Mouse (Mus musculus) liver, embryonic 14.5 days (tissue): Measurements from ENCODE around the gene Kbtbd6. TPM values are rescaled to one million over a fixed set of nuclear protein-coding genes. Genes with fewer than 3 reads are reported as not detected.
A peak's percentile ranks its signal among the peaks of the same experiment; 100 is the strongest.
"Not testable (repeated sequence)": the region's sequence is repeated elsewhere in the genome, so short reads cannot be mapped to it uniquely, and the experiment has no call there.

Experiments used
- ATAC-seq: fragments of 200-750 bp; cut with Nextera tagmentation; 2 replicates; pipeline ENCODE4 v1.8.0; 2017; ENCODE audit warnings: moderate number of reproducible peaks, mild to moderate bottlenecking, moderate library complexity; ENCODE audit not compliant: insufficient read depth
- DNase-seq, 3 experiments: peaks; one replicate each; pipeline ENCODE4 v3.0.0-alpha.2; 2012 to 2013; ENCODE audit warnings: low read depth in 3 of 3, low spot score in 3 of 3
- H3K27ac ChIP-seq: fragments of 300-500 bp; sonication (generic); 2 replicates; pipeline ENCODE4 v1.5.1; 2014; ENCODE audit warnings: moderate library complexity, mild to moderate bottlenecking, control low read depth, inconsistent platforms
- H3K27me3 ChIP-seq: fragments of 300-500 bp; sonication (generic); 2 replicates; pipeline ENCODE4 v1.6.1; 2014; ENCODE audit warnings: mild to moderate bottlenecking, low read length, moderate library complexity; ENCODE audit not compliant: control insufficient read depth, insufficient read depth
- H3K36me3 ChIP-seq: fragments of 300-500 bp; sonication (generic); replicated peaks from 2 replicates; pipeline ENCODE4 v1.6.1; 2014; ENCODE audit warnings: low read depth; ENCODE audit not compliant: control insufficient read depth, insufficient read depth
- H3K4me1 ChIP-seq, 2 experiments: fragments of 200-500 bp in 1 of 2; fragments of 300-500 bp in 1 of 2; sonication (generic) in 1 of 2; replicated peaks; 2 replicates each; pipeline ENCODE4 v1.6.1; 2012 to 2014; ENCODE audit warnings: antibody characterized with exemption in 1 of 2, inconsistent platforms in 1 of 2, low read length in 1 of 2; ENCODE audit not compliant: control insufficient read depth in 2 of 2, insufficient read depth in 2 of 2
- H3K4me2 ChIP-seq: fragments of 300-500 bp; sonication (generic); 2 replicates; pipeline ENCODE4 v1.6.1; 2014; ENCODE audit warnings: low read depth, mild to moderate bottlenecking, control low read depth, moderate library complexity
- H3K4me3 ChIP-seq, 2 experiments: fragments of 200-500 bp in 1 of 2; fragments of 300-500 bp in 1 of 2; sonication (generic) in 1 of 2; 2 replicates each; pipeline ENCODE4 v1.5.1; 2012 to 2014; ENCODE audit warnings: low read depth in 2 of 2, low read length in 2 of 2, mild to moderate bottlenecking in 2 of 2, control low read depth in 1 of 2, inconsistent platforms in 1 of 2, moderate library complexity in 1 of 2; ENCODE audit not compliant: insufficient read depth in 1 of 2
- H3K9ac ChIP-seq: fragments of 300-500 bp; sonication (generic); replicated peaks from 2 replicates; pipeline ENCODE4 v1.6.1; 2014; ENCODE audit warnings: mild to moderate bottlenecking, control low read depth, moderate library complexity
- H3K9me3 ChIP-seq: fragments of 300-500 bp; sonication (generic); 2 replicates; pipeline ENCODE4 v1.6.1; 2016; ENCODE audit warnings: low read length, mixed read lengths; ENCODE audit not compliant: control insufficient read depth
- CTCF ChIP-seq: IDR thresholded peaks from 2 replicates; pipeline ENCODE4 v1.5.1; 2016; ENCODE audit warnings: antibody characterized with exemption, low read depth, control low read depth
- EP300 ChIP-seq: IDR thresholded peaks from 2 replicates; pipeline ENCODE4 v1.6.1; 2016; ENCODE audit warnings: antibody characterized with exemption, low read depth
- WGBS: fragments of 180-500 bp; shearing (Covaris S2); extraction: QIAGEN DNeasy Blood & Tissue Kit; methylation state at CpG from one replicate; pipeline ENCODE4 v1.1.7; 2014; ENCODE audit not compliant: insufficient replicate concordance; 5-methylcytosine and 5-hydroxymethylcytosine counted together
- polyA plus RNA-seq, 2 experiments: library from polyadenylated mRNA; depleted of rRNA in 1 of 2; stranded (reverse) in 1 of 2; unstranded in 1 of 2; fragments of >200 nt; fragmentation: Nextera tagmentation in 1 of 2; extraction: Ambion mirVana in 1 of 2; gene quantifications; 2 replicates each; pipeline versions ENCODE4 v1.2.1 to v1.2.3; 2012 to 2014

Gene Kbtbd6
- polyA plus RNA-seq (2012; rRNA removed): 1.7 and 2.1 TPM in 2 replicates
- polyA plus RNA-seq (2014; fragmentation: Nextera tagmentation; extraction: Ambion mirVana): 3.1 and 3.2 TPM in 2 replicates

DNA sequence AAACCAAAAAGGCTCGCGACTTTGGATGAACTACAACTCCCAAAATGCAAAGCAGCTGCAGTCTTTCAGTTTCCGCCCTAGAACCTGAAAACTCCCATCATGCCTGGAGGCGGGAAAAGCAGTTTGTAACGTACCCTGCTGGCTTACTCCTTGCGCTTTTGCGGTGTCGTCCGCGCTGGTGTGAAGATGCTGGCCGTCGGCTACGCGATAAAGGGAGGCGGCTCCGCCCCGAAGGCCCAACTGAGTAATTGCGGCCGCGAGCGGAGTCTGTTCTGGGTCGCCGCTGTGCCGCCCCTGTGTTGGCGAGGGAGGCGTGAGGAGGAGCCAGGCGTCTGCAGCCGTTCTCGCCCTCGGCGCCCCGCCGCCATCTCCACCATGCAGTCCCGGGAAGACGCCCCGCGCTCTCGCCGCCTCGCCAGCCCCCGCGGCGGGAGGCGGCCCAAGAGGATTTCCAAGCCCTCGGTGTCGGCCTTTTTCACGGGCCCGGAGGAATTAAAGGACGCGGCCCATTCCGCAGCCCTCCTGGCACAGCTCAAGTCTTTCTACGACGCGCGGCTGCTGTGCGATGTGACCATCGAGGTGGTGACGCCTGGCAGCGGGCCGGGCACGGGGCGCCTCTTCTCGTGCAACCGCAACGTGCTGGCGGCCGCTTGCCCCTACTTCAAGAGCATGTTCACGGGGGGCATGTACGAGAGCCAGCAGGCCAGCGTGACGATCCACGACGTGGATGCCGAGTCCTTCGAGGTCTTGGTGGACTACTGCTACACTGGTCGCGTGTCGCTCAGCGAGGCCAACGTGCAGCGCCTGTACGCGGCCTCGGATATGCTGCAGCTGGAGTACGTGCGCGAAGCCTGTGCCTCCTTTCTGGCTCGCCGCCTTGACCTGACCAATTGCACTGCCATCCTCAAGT, at the start of gene Kbtbd6:
TSS of gene Kbtbd6 (plus strand) at position 155 of the 910 bp plus-strand sequence.
- not testable (repeated sequence) for H3K36me3 ChIP-seq, H3K27me3 ChIP-seq, H3K9me3 ChIP-seq
- H3K4me3 ChIP-seq: peak within 1 kb of the TSS; percentile 63 to 69
- peaks cover 0 to 12% of the 10 kb centered on the region in 2 experiments; a peak in 3 of 4 replicates for H3K4me1 ChIP-seq
- H3K4me2 ChIP-seq: peak within 1 kb of the TSS; percentile 75
- WGBS: 9% methylated on average over 33 of the region's 89 CpGs
- DNase-seq: peak; percentile 90 to 94 (median 93)
- peak; percentile 94 for ATAC-seq
- H3K27ac ChIP-seq: peak within 1 kb of the TSS; percentile 90
- H3K9ac ChIP-seq: peak within 1 kb of the TSS; percentile 79

DNA sequence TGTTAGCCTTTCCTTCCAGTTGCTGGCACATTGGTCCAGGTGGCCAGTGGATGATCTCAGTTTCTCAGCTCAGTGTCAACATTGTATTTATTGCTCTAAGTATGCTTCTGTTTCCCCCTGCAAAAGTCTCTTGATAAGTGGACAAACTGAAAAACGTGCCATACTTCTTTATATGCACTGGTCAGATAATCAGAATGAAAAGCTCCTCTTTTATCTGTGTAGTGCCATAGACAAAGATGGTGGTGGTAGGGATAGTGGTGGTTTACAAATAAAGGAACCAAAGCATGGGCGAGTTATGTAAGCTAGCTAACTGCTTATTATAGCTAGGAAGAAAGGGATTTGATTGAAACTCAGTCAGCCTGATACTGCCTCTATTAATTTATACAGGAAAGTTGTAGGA, 44.0 kb upstream of the Kbtbd6 start:
- Histone ChIP-seq H3K27me3 (no peaks in the 10 kb centered on the region), H3K4me2 (no peak overlapping the region), H3K9me3 (no peaks in the 10 kb centered on the region), H3K4me3 (no peak overlapping the region), H3K4me1 (0 out of 4 replicates have a peak, but pooled peaks cover 0 to 2% of the 10 kb centered on the region in 2 experiments), H3K27ac (no peak overlapping the region), H3K9ac (no peak overlapping the region), H3K36me3 (no peaks in the 10 kb centered on the region)
- TF ChIP-seq EP300: 0 out of 2 replicates have a peak, but pooled peaks have one; percentile 19
- no peak for TF ChIP-seq CTCF
- ATAC-seq (no peak), DNase-seq (no peak)
- 27% methylated on average over 2 of the region's 2 CpGs for WGBS

DNA sequence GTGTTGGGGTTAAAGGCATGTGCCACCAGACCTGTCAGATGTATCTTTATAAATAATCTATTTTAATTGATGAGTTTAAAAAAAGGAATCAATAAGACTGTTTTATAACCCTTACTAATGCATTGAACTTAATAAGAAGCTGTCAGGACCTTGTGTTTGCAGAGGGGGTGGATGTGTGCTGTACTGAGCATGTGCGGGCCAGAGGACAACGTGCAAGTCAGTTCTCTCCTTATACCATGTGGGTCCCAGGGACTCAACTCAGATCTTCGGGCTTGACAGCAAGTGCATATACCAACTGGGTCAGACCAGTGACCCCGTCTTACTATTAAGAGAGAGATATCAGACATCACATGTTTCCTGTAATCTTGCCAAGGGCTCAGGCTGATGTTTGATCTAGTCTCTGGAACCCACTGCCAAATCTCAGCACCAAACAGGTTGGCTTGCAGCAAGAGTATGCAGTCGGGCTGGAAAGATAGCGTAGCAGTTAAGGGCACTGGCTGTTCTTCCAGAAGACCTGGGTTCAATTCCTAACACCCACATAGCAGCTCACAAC, 42.3 kb upstream of the Kbtbd6 start:
- H3K4me1 ChIP-seq: 0 out of 4 replicates have a peak, but pooled peaks cover 0 to 2% of the 10 kb centered on the region in 2 experiments
- no peak overlapping the region for H3K9ac ChIP-seq
- H3K4me3 ChIP-seq: no peak overlapping the region
- ATAC-seq (no peak), DNase-seq (no peak)
- 73% methylated on average over 6 of the region's 6 CpGs for WGBS
- H3K9me3 ChIP-seq: no peaks in the 10 kb centered on the region
- no peaks in the 10 kb centered on the region for H3K27me3 ChIP-seq
- H3K36me3 ChIP-seq: no peaks in the 10 kb centered on the region
- H3K4me2 ChIP-seq: no peak overlapping the region
- TF ChIP-seq EP300: no peak
- no peak for TF ChIP-seq CTCF
- no peak overlapping the region for H3K27ac ChIP-seq

DNA sequence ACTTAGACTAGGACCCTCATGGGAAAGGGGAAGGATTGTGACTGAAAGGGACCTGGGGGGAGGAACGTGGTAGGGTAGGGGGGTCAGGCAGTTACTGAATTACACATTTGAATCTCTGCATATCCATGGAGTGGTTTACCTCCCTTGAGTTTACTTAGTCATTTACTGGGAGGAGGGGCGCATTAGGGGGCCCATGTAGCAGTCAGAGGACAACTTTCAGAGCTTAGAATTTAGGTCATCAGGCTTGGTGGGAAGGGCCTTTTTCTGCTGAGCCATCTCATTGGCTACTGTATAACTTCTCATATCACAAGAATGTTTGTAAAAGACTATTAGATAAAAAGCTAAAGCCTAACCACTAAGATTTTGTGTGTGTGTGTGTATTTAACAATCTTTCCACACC, 41.0 kb upstream of the Kbtbd6 start:
- Histone ChIP-seq H3K4me3 (no peak overlapping the region), H3K27me3 (no peaks in the 10 kb centered on the region), H3K27ac (no peak overlapping the region), H3K9me3 (no peaks in the 10 kb centered on the region), H3K36me3 (no peaks in the 10 kb centered on the region), H3K9ac (no peak overlapping the region), H3K4me1 (0 out of 4 replicates have a peak, but pooled peaks cover 0 to 2% of the 10 kb centered on the region in 2 experiments), H3K4me2 (no peak overlapping the region)
- ATAC-seq: no peak
- no peak for DNase-seq
- TF ChIP-seq CTCF: no peak
- TF ChIP-seq EP300: no peak
- WGBS: 65% methylated on average over 2 of the region's 2 CpGs

DNA sequence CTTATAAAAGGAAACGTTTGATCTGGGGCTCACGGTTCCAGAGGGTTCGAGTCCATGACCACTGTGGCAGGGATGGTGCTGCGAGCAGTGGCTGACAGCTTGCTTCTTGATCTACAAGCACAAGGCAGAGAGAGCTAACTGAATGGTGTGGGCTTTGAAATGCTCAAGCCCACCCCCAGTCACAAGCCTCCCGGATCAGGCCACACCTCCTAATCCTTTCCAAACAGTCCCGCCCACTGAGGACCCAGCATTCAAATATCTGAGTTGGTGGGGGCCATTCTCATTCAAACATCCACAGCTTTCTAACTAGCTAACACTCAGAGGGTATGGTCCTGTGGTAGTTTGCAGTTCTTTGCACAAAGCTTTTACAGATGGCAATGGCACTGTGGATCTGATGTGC, 38.5 kb upstream of the Kbtbd6 start:
- Histone ChIP-seq H3K4me2 (no peak overlapping the region), H3K9ac (no peak overlapping the region), H3K4me3 (no peak overlapping the region), H3K27me3 (no peaks in the 10 kb centered on the region), H3K4me1 (0 out of 4 replicates have a peak, but pooled peaks cover 0 to 2% of the 10 kb centered on the region in 2 experiments), H3K27ac (no peak overlapping the region), H3K36me3 (no peaks in the 10 kb centered on the region), H3K9me3 (no peaks in the 10 kb centered on the region)
- DNase-seq: no peak
- TF ChIP-seq CTCF: no peak
- no peak for TF ChIP-seq EP300
- 78% methylated on average over 6 of the region's 6 CpGs for WGBS
- no peak for ATAC-seq
